Mouse (Mus musculus) spleen, adult 2 months (tissue): Measurements from ENCODE around the gene Ptch2. TPM values are rescaled to one million over a fixed set of nuclear protein-coding genes. Genes with fewer than 3 reads are reported as not detected.

ENCODE experiments used
- DNase-seq, 2 experiments: peaks; one replicate each; pipeline versions ENCODE4 v3.0.0 to v3.0.0-alpha.2; 2012 to 2021; ENCODE audit warnings: low spot score in 2 of 2, low read depth in 1 of 2
- H3K27ac ChIP-seq: fragments of 200-500 bp; 2 replicates; pipeline ENCODE4 v1.5.1; 2012; ENCODE audit warnings: low read length, inconsistent platforms; ENCODE audit not compliant: insufficient read depth
- H3K27me3 ChIP-seq: fragments of 200-500 bp; 2 replicates; pipeline ENCODE4 v1.6.1; 2012; ENCODE audit warnings: mild to moderate bottlenecking, moderate library complexity, low read length, inconsistent platforms; ENCODE audit not compliant: control insufficient read depth, insufficient read depth
- H3K36me3 ChIP-seq: fragments of 200-500 bp; 2 replicates; pipeline ENCODE4 v1.6.1; 2012; ENCODE audit warnings: mild to moderate bottlenecking, low read length, inconsistent platforms; ENCODE audit not compliant: control insufficient read depth, insufficient read depth
- H3K4me1 ChIP-seq: fragments of 200-500 bp; 2 replicates; pipeline ENCODE4 v1.6.1; 2011; ENCODE audit warnings: inconsistent platforms; ENCODE audit not compliant: control insufficient read depth, insufficient read depth, insufficient read length
- H3K4me3 ChIP-seq: fragments of 200-500 bp; 2 replicates; pipeline ENCODE4 v1.5.1; 2011; ENCODE audit warnings: mild to moderate bottlenecking, inconsistent platforms; ENCODE audit not compliant: insufficient read depth, insufficient read length; ENCODE audit errors: extremely low read depth
- CTCF ChIP-seq: fragments of 200-500 bp; IDR thresholded peaks from 2 replicates; pipeline ENCODE4 v1.5.1; 2011; ENCODE audit warnings: mild to moderate bottlenecking, inconsistent platforms; ENCODE audit not compliant: insufficient read depth, insufficient read length, insufficient replicate concordance; ENCODE audit errors: extremely low read depth
- POLR2A ChIP-seq: fragments of 200-500 bp; IDR thresholded peaks from 2 replicates; pipeline ENCODE4 v1.6.1; 2011; ENCODE audit warnings: low read depth, low read length, inconsistent platforms
- WGBS: fragments of 180-500 bp; shearing (Covaris S2); methylation state at CpG from one replicate; pipeline ENCODE4 v1.1.7; 2018; 5-methylcytosine and 5-hydroxymethylcytosine counted together
- polyA plus RNA-seq: library from polyadenylated mRNA; depleted of rRNA; stranded (reverse); fragments of >200 nt; gene quantifications from 2 replicates; pipeline ENCODE4 v1.2.3, GENCODE M21; 2012

The Ptch2 gene
- polyA plus RNA-seq, 1 experiment, result 0.51 TPM

DNA sequence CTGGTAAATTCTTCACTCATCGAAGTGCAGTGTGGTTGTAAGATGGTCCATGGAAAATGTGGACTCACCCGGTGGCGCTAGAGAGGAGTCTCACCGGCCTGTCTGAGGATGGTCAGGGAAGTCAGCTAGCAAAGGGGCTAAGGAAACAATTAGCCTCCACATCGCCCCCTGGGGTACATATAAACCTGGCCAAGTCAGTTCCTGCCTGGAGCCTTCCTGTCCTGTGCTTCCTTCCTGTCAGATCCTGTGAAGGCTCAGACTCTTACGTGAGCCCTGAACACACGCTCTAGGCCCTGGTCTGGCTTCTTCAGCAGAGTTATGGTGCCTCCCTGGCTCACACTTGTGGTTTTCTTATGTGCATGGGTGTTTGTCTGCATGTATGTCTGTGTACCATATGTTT, 5.3 kb downstream of the Ptch2 start:
- DNase-seq, result no peak
- 61% methylated on average over 7 of the region's 7 CpGs for WGBS
- no peak overlapping the region for H3K4me3 ChIP-seq
- no peaks in the 10 kb centered on the region for H3K4me1 ChIP-seq
- no peaks in the 10 kb centered on the region for H3K36me3 ChIP-seq
- no peak overlapping the region for H3K27ac ChIP-seq
- no peaks in the 10 kb centered on the region for H3K27me3 ChIP-seq
- no peak for TF ChIP-seq POLR2A

DNA sequence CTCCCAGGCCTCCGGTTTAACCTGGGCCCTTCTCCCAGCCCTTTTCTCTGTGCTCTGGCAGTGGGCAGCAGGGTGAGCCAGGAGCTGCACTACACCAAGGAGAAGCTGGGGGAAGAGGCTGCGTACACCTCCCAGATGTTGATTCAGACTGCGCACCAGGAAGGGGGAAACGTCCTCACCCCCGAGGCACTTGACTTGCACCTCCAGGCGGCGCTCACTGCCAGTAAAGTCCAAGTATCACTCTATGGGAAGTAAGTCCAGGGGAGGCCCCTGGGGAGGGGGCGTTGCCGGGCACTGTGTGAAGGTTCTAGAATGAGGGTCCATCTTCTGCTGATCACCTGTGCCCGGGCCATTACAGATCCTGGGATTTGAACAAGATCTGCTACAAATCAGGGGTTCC, 8.8 kb downstream of the Ptch2 start:
- no peak for DNase-seq
- 65% methylated on average over 10 of the region's 10 CpGs for whole genome bisulfite sequencing
- H3K36me3 ChIP-seq, result no peaks in the 10 kb centered on the region
- H3K27ac ChIP-seq, result no peak overlapping the region
- H3K4me3 ChIP-seq, result no peak overlapping the region
- no peaks in the 10 kb centered on the region for H3K4me1 ChIP-seq
- TF ChIP-seq POLR2A, result no peak
- H3K27me3 ChIP-seq, result no peaks in the 10 kb centered on the region

DNA sequence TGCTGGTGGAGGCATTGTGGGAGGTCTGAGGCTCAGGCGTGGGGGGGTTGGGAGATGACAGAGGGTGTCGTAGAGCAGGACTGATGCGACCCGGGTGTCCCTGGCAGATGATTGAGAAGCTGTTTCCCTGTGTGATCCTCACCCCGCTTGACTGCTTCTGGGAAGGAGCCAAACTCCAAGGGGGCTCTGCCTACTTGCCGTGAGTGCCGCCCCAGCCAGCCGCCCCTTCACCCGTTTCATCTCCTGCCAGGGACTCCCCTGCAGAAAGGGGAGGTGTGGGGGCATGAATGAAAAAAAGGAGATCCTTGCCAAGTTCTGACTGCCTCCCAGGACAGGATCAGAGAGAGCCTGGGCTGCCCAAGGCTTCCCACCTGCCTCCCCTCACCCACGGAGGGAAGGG, 9.3 kb downstream of the Ptch2 start:
- H3K4me3 ChIP-seq, result no peak overlapping the region
- no peaks in the 10 kb centered on the region for H3K36me3 ChIP-seq
- TF ChIP-seq POLR2A, result no peak
- TF ChIP-seq CTCF, result no peak
- 82% methylated on average over 10 of the region's 10 CpGs for WGBS
- no peak overlapping the region for H3K27ac ChIP-seq
- no peak for DNase-seq
- no peaks in the 10 kb centered on the region for H3K27me3 ChIP-seq
- no peaks in the 10 kb centered on the region for H3K4me1 ChIP-seq

DNA sequence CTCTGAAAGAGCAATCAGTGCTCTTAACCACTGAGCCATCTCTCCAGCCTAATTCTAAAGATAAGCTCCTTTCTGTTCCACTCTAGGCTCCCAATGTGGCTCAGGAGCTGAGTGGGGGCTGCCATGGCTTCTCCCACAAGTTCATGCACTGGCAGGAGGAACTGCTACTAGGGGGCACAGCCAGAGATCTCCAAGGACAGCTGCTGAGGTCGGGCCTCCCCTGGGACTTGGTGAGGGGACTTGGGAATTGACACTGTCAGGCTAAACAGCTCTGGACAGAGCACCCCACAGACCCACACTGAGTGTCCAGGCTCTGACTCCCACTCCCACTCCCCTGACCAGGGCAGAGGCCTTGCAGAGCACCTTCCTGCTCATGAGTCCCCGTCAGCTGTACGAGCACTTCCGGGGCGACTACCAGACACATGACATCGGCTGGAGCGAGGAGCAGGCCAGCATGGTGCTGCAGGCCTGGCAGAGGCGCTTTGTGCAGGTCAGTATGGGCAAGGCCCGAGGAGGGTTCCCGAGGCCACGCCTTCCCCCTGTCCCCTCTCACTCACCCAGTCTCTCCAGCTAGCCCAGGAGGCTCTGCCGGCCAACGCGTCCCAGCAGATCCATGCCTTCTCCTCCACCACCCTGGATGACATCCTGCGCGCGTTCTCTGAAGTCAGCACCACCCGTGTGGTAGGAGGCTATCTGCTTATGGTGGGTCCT, 12.1 kb downstream of the Ptch2 start:
- no peak for DNase-seq
- 90% methylated on average over 18 of the region's 18 CpGs for WGBS
- H3K4me3 ChIP-seq, result no peak overlapping the region
- TF ChIP-seq CTCF (no peak), POLR2A (no peak)
- no peaks in the 10 kb centered on the region for H3K4me1 ChIP-seq
- no peaks in the 10 kb centered on the region for H3K36me3 ChIP-seq
- no peaks in the 10 kb centered on the region for H3K27me3 ChIP-seq
- no peak overlapping the region for H3K27ac ChIP-seq

DNA sequence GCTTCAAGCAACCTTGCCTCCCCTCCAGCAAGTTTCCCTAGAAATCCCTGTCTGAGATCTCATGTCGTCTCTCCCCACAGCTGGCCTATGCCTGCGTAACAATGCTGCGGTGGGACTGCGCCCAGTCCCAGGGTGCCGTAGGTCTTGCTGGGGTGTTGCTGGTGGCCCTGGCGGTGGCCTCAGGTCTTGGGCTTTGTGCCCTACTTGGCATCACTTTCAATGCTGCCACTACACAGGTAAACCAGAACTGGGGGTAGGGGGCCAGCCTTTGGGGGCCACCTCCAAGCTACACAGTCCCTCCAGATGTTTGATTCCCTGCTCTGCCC, 12.6 kb downstream of the Ptch2 start:
- H3K27me3 ChIP-seq, result no peaks in the 10 kb centered on the region
- no peak for DNase-seq
- H3K36me3 ChIP-seq, result no peaks in the 10 kb centered on the region
- H3K4me3 ChIP-seq, result no peak overlapping the region
- TF ChIP-seq CTCF, result no peak
- TF ChIP-seq POLR2A, result no peak
- WGBS, result 95% methylated on average over 6 of the region's 6 CpGs
- H3K4me1 ChIP-seq, result no peaks in the 10 kb centered on the region
- no peak overlapping the region for H3K27ac ChIP-seq

DNA sequence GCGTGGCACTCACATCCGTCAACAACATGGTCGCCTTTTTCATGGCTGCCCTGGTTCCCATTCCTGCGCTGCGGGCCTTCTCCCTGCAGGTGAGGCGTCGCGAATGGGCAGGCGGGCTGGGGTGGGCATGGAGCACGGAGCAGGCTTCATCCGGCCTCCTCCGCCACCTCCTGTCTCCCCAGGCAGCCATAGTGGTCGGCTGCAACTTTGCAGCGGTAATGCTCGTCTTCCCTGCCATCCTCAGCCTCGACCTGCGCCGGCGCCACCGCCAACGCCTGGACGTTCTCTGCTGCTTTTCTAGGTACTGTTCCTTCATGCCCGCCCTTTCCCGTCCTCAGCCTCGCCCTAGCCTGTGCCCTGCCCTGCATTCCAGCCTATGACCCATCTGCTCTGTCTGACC, 13.5 kb downstream of the Ptch2 start:
- Histone ChIP-seq H3K36me3 (no peaks in the 10 kb centered on the region), H3K27ac (no peak overlapping the region), H3K4me1 (no peaks in the 10 kb centered on the region), H3K4me3 (no peak overlapping the region), H3K27me3 (no peaks in the 10 kb centered on the region)
- no peak for DNase-seq
- TF ChIP-seq POLR2A, result no peak
- no peak for TF ChIP-seq CTCF
- WGBS, result 96% methylated on average over 25 of the region's 25 CpGs

DNA sequence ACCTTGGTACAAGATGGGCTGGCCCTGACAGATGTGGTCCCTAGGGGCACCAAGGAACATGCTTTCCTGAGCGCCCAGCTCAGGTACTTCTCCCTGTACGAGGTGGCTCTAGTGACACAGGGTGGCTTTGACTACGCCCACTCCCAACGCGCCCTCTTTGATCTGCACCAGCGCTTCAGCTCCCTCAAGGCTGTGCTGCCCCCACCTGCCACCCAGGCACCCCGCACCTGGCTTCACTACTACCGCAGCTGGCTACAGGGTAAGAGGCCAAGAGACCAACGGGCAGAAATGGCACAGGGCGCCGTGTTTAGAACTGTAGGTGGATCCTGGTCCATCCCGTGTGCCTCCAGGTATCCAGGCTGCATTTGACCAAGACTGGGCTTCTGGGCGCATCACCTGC, 14.4 kb downstream of the Ptch2 start:
- no peak overlapping the region for H3K4me3 ChIP-seq
- H3K27ac ChIP-seq, result no peak overlapping the region
- WGBS, result 74% methylated on average over 13 of the region's 13 CpGs
- no peaks in the 10 kb centered on the region for H3K36me3 ChIP-seq
- no peak for DNase-seq
- no peaks in the 10 kb centered on the region for H3K27me3 ChIP-seq
- no peaks in the 10 kb centered on the region for H3K4me1 ChIP-seq
- TF ChIP-seq CTCF, result no peak
- no peak for TF ChIP-seq POLR2A
